Mouse (Mus musculus): ENCODE data around the gene Pard6a.

DNA sequence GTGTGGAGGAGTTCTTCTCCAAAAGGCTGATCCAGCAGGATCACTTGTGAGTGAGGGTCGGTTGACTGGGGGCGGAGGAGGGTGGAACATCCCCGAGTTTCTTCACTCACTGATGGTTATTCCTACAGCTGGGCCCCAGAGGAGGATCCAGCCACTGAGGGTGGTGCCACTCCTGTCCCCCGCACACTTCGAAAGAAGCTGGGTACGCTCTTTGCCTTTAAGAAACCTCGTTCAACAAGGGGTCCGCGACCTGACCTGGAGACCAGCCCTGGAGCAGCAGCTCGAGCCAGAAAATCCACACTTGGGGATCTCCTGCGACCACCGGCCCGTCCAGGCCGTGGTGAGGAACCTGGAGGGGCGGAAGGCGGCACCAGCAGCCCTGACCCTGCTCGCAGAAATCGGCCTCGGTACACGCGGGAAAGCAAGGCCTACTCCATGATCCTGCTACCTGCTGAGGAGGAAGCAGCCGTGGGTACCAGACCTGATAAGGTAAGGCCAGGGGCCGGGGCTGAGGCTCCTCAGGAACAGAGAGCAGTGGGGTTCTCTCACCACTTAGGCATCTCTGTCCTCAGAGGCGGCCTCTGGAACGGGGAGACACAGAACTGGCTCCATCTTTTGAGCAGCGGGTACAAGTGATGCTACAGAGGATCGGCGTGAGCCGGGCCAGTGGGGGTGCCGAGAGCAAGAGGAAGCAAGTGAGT lies 5.7 kb upstream of the Pard6a start:
- no peak for TF ChIP-seq POLR2A (IDR thresholded peaks at IDR 0.05; ENCODE audit: control insufficient read depth, low read depth, low read length)
- TF ChIP-seq CTCF (IDR thresholded peaks at IDR 0.05; ENCODE audit: control insufficient read depth, insufficient read depth, insufficient replicate concordance, low read depth, low read length) = no peak
